Mouse (Mus musculus): Measurements from ENCODE around the gene Afp. TPM values are rescaled to one million over a fixed set of nuclear protein-coding genes. Genes with fewer than 3 reads are reported as not detected.

Afp gene
- polyA plus RNA-seq (2015; fragmentation: Nextera tagmentation; extraction: Ambion mirVana) = 3.2 and 12.1 TPM in 2 replicates

DNA sequence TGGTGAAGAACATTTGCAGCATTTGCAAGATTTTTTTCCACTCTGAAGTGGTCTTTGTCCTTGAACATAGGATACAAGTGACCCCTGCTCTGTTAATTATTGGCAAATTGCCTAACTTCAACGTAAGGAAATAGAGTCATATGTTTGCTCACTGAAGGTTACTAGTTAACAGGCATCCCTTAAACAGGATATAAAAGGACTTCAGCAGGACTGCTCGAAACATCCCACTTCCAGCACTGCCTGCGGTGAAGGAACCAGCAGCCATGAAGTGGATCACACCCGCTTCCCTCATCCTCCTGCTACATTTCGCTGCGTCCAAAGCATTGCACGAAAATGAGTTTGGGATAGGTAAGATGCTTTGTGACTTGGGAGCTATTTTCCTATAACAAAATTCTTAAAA is at the start of gene Afp:
Afp (plus strand) TSS at position 220 of the 400 bp plus-strand sequence.
- ATAC-seq (ENCODE audit: low FRiP score) = no peak
- H3K27ac ChIP-seq (replicated peaks) = no peak within 1 kb of the TSS
- H3K9me3 ChIP-seq (replicated peaks) = no peaks in the 10 kb centered on the region
- H3K4me3 ChIP-seq (replicated peaks) = no peak within 1 kb of the TSS
- no peaks in the 10 kb centered on the region for H3K4me1 ChIP-seq
- H3K36me3 ChIP-seq = no peaks in the 10 kb centered on the region
- H3K4me2 ChIP-seq = no peak within 1 kb of the TSS
- no peaks in the 10 kb centered on the region for H3K27me3 ChIP-seq (replicated peaks)
- WGBS = 87% methylated on average over 7 of the region's 7 CpGs
- H3K9ac ChIP-seq (replicated peaks) = no peak within 1 kb of the TSS

GRCm38 (mm10) chr5:90447577-90447976 is 43.0 kb upstream of the Afp start:
- no peaks in the 10 kb centered on the region for H3K4me1 ChIP-seq

DNA sequence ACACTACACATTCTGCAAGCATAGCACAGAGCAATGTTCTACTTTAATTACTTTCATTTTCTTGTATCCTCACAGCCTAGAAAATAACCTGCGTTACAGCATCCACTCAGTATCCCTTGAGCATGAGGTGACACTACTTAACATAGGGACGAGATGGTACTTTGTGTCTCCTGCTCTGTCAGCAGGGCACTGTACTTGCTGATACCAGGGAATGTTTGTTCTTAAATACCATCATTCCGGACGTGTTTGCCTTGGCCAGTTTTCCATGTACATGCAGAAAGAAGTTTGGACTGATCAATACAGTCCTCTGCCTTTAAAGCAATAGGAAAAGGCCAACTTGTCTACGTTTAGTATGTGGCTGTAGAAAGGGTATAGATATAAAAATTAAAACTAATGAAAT is 40.6 kb upstream of the Afp start:
- Histone ChIP-seq H3K4me1 (no peaks in the 10 kb centered on the region), H3K9ac (replicated peaks) (no peak overlapping the region), H3K36me3 (no peaks in the 10 kb centered on the region), H3K4me2 (no peak overlapping the region), H3K9me3 (replicated peaks) (no peaks in the 10 kb centered on the region), H3K27me3 (replicated peaks) (no peaks in the 10 kb centered on the region), H3K4me3 (replicated peaks) (no peak overlapping the region), H3K27ac (replicated peaks) (no peak overlapping the region)
- WGBS = 85% methylated on average over 5 of the region's 5 CpGs
- ATAC-seq (ENCODE audit: low FRiP score) = no peak

More at GRCm38 (mm10) chr5:90447577-90447976, 43.0 kb upstream of the Afp start:
- Histone ChIP-seq H3K27ac (replicated peaks) (no peak overlapping the region), H3K36me3 (no peaks in the 10 kb centered on the region), H3K4me3 (replicated peaks) (no peak overlapping the region), H3K4me2 (no peak overlapping the region), H3K27me3 (replicated peaks) (no peaks in the 10 kb centered on the region), H3K9me3 (replicated peaks) (no peaks in the 10 kb centered on the region), H3K9ac (replicated peaks) (no peak overlapping the region)
- ATAC-seq (ENCODE audit: low FRiP score) = no peak
- WGBS = 92% methylated on average over 3 of the region's 3 CpGs

DNA sequence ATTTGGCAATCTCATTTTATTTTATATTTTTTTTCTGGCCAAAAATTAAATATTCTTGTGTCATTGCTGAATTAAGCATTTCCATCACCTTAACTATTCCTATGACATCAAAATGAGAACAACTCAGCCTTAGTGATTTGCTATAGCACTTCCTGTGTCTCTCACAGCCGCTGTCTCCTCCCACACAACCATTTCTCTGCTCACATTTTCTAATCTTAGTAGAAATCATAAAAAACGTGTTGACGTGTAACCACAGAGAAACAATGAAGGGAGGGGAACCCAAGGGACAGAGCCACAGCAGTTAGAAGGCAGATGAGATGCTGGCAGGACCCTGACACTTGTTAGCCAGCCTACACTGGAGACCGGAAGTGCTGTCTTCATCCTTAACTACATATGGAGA is 37.8 kb upstream of the Afp start:
- no peak overlapping the region for H3K4me3 ChIP-seq (replicated peaks)
- H3K4me1 ChIP-seq = no peaks in the 10 kb centered on the region
- no peak overlapping the region for H3K4me2 ChIP-seq
- no peak overlapping the region for H3K27ac ChIP-seq (replicated peaks)
- WGBS = 74% methylated on average over 4 of the region's 4 CpGs
- no peaks in the 10 kb centered on the region for H3K27me3 ChIP-seq (replicated peaks)
- ATAC-seq (ENCODE audit: low FRiP score) = no peak
- no peaks in the 10 kb centered on the region for H3K9me3 ChIP-seq (replicated peaks)
- H3K9ac ChIP-seq (replicated peaks) = no peak overlapping the region
- H3K36me3 ChIP-seq = no peaks in the 10 kb centered on the region

DNA sequence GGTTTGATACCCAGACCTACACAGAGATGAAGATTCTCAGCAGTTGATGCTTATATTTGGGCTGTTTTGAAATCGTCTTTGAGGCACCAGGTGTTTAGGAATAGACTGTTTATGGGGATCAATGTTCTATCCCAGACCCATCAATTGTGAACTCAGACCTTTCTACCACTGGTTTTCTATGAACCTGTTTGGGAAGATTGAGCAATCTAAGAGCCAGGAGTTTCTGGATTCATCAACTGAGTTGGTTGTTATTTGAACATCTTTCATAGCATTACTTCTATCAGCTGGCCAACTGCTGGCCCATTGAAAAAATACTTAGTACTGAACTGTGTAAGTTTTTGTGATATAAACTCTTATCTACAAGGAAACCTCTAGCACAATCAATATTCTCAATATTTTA is 33.3 kb upstream of the Afp start:
- WGBS = 86% methylated on average over 1 of the region's 1 CpGs
- H3K4me1 ChIP-seq = no peaks in the 10 kb centered on the region
- H3K4me2 ChIP-seq = no peak overlapping the region
- no peaks in the 10 kb centered on the region for H3K27me3 ChIP-seq (replicated peaks)
- H3K27ac ChIP-seq (replicated peaks) = no peak overlapping the region
- H3K9ac ChIP-seq (replicated peaks) = no peak overlapping the region
- no peak overlapping the region for H3K4me3 ChIP-seq (replicated peaks)
- no peaks in the 10 kb centered on the region for H3K36me3 ChIP-seq
- no peak for ATAC-seq (ENCODE audit: low FRiP score)
- no peaks in the 10 kb centered on the region for H3K9me3 ChIP-seq (replicated peaks)

DNA sequence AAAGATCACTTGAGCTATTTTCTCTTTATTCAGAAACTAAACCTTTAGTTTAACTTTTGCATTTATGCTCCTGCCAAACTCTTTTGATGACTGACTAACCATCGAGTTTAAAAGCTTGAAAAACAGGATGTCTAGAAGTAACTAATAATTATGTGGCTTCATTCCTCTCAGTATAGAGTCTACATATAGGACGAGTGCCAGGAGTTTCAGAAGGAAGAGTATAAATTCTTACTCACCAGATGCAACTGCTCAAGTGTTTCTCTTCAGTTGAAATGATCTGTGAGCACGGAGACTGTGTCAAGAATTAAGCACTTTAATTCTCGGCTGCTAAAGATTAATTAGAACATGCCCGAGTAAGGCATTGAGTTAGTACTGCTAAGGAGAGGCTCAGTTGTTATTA is 31.8 kb upstream of the Afp start:
- no peaks in the 10 kb centered on the region for H3K27me3 ChIP-seq (replicated peaks)
- no peaks in the 10 kb centered on the region for H3K4me1 ChIP-seq
- no peak overlapping the region for H3K4me3 ChIP-seq (replicated peaks)
- no peaks in the 10 kb centered on the region for H3K9me3 ChIP-seq (replicated peaks)
- H3K9ac ChIP-seq (replicated peaks) = no peak overlapping the region
- no peak overlapping the region for H3K27ac ChIP-seq (replicated peaks)
- 76% methylated on average over 5 of the region's 5 CpGs for WGBS
- no peaks in the 10 kb centered on the region for H3K36me3 ChIP-seq
- ATAC-seq (ENCODE audit: low FRiP score) = no peak
- no peak overlapping the region for H3K4me2 ChIP-seq

DNA sequence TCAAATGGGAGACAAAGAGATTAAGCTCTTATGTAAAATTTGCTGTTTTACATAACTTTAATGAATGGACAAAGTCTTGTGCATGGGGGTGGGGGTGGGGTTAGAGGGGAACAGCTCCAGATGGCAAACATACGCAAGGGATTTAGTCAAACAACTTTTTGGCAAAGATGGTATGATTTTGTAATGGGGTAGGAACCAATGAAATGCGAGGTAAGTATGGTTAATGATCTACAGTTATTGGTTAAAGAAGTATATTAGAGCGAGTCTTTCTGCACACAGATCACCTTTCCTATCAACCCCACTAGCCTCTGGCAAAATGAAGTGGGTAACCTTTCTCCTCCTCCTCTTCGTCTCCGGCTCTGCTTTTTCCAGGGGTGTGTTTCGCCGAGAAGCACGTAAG is 29.9 kb upstream of the Afp start, which contains the start of gene Alb:
Alb (plus strand) TSS at position 279 of the 400 bp plus-strand sequence.
- H3K27ac ChIP-seq (replicated peaks) = no peak within 1 kb of the TSS
- no peaks in the 10 kb centered on the region for H3K4me1 ChIP-seq
- H3K4me3 ChIP-seq (replicated peaks) = no peak within 1 kb of the TSS
- ATAC-seq (ENCODE audit: low FRiP score) = no peak
- H3K36me3 ChIP-seq = no peaks in the 10 kb centered on the region
- H3K9ac ChIP-seq (replicated peaks) = no peak within 1 kb of the TSS
- no peaks in the 10 kb centered on the region for H3K9me3 ChIP-seq (replicated peaks)
- 90% methylated on average over 8 of the region's 8 CpGs for WGBS
- no peak within 1 kb of the TSS for H3K4me2 ChIP-seq
- H3K27me3 ChIP-seq (replicated peaks) = no peaks in the 10 kb centered on the region

DNA sequence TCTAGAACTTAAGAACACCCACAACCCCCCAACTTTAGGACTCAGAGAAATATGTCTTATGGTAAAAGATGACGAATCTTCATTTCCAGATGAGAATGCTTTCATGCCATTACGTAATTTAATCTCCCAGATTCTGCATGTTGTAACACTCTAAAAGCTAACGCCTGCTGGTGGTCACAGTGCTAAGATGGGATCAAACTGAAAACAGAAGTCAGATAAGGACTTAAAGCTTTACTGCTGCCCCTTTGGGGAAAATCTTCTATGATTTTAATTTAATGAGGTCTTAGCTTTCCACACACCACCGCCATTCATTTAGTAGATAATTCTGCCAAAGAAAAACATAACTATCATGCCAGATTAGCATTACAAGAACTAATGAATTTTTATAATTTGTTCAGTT is 23.7 kb upstream of the Afp start:
- Histone ChIP-seq H3K4me2 (no peak overlapping the region), H3K4me1 (no peaks in the 10 kb centered on the region), H3K27me3 (replicated peaks) (no peaks in the 10 kb centered on the region), H3K4me3 (replicated peaks) (no peak overlapping the region), H3K27ac (replicated peaks) (no peak overlapping the region), H3K36me3 (no peaks in the 10 kb centered on the region), H3K9ac (replicated peaks) (no peak overlapping the region), H3K9me3 (replicated peaks) (no peaks in the 10 kb centered on the region)
- WGBS = 74% methylated on average over 4 of the region's 4 CpGs
- no peak for ATAC-seq (ENCODE audit: low FRiP score)

DNA sequence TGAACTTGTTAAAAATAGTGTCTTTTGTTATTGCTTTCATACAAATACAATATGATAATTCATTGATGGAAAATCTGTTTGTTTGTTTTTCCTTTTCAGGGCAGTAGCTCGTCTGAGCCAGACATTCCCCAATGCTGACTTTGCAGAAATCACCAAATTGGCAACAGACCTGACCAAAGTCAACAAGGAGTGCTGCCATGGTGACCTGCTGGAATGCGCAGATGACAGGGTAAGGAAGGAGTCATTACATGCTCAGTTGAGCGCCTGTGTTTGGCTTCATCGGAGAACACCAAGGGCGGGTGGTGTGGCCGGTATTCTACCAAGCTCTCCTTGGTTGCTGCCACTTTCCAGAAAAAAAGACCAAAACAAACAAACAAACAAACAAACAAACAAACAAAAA is 23.3 kb upstream of the Afp start:
- Histone ChIP-seq H3K27me3 (replicated peaks) (no peaks in the 10 kb centered on the region), H3K36me3 (no peaks in the 10 kb centered on the region), H3K27ac (replicated peaks) (no peak overlapping the region), H3K9me3 (replicated peaks) (no peaks in the 10 kb centered on the region), H3K9ac (replicated peaks) (no peak overlapping the region), H3K4me1 (no peaks in the 10 kb centered on the region), H3K4me3 (replicated peaks) (no peak overlapping the region), H3K4me2 (no peak overlapping the region)
- 8% methylated on average over 6 of the region's 6 CpGs for WGBS
- no peak for ATAC-seq (ENCODE audit: low FRiP score)

- H3K27ac ChIP-seq (replicated peaks) = no peak overlapping the region
- H3K4me1 ChIP-seq = no peaks in the 10 kb centered on the region
- H3K9me3 ChIP-seq (replicated peaks) = no peaks in the 10 kb centered on the region
- H3K27me3 ChIP-seq (replicated peaks) = no peaks in the 10 kb centered on the region
- no peak overlapping the region for H3K4me2 ChIP-seq
- no peaks in the 10 kb centered on the region for H3K36me3 ChIP-seq
- no peak overlapping the region for H3K4me3 ChIP-seq (replicated peaks)
- ATAC-seq (ENCODE audit: low FRiP score) = no peak
- 89% methylated on average over 3 of the region's 3 CpGs for WGBS
- no peak overlapping the region for H3K9ac ChIP-seq (replicated peaks)
Observed at GRCm38 (mm10) chr5:90470836-90471235, 19.7 kb upstream of the Afp start.

GRCm38 (mm10) chr5:90473902-90474301 is 16.6 kb upstream of the Afp start:
- H3K4me1 ChIP-seq = no peaks in the 10 kb centered on the region
- H3K27ac ChIP-seq (replicated peaks) = no peak overlapping the region
- no peak overlapping the region for H3K4me3 ChIP-seq (replicated peaks)
- no peaks in the 10 kb centered on the region for H3K36me3 ChIP-seq
- 88% methylated on average over 4 of the region's 4 CpGs for WGBS
- no peak overlapping the region for H3K4me2 ChIP-seq
- no peak overlapping the region for H3K9ac ChIP-seq (replicated peaks)
- ATAC-seq (ENCODE audit: low FRiP score) = no peak
- no peaks in the 10 kb centered on the region for H3K27me3 ChIP-seq (replicated peaks)
- no peaks in the 10 kb centered on the region for H3K9me3 ChIP-seq (replicated peaks)

DNA sequence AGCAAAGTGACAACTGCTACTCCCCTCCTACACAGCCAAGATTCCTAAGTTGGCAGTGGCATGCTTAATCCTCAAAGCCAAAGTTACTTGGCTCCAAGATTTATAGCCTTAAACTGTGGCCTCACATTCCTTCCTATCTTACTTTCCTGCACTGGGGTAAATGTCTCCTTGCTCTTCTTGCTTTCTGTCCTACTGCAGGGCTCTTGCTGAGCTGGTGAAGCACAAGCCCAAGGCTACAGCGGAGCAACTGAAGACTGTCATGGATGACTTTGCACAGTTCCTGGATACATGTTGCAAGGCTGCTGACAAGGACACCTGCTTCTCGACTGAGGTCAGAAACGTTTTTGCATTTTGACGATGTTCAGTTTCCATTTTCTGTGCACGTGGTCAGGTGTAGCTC is 16.2 kb upstream of the Afp start:
- Histone ChIP-seq H3K9ac (replicated peaks) (no peak overlapping the region), H3K4me1 (no peaks in the 10 kb centered on the region)
- whole genome bisulfite sequencing = 89% methylated on average over 5 of the region's 5 CpGs

DNA sequence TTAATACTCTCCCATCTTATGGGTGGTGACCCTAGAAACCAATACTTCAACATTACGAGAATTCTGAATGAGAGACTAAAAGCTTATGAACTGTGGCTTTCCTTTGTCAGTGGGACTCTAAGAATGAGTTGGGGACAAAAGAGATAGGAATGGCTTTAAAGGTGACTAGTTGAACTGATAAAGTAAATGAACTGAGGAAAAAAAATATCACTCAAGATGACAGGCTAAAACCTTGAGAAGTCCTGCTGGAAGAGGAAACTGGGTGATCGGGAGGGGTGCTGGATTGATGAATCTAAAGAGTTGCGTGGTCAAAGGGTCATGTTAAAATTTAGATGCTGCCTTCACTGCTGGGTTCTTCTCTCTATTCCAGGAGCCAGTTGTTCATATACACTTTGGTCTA is 13.8 kb upstream of the Afp start:
- WGBS = 86% methylated on average over 3 of the region's 3 CpGs
- no peaks in the 10 kb centered on the region for H3K27me3 ChIP-seq (replicated peaks)
- no peak for ATAC-seq (ENCODE audit: low FRiP score)
- no peak overlapping the region for H3K27ac ChIP-seq (replicated peaks)
- H3K9ac ChIP-seq (replicated peaks) = no peak overlapping the region
- no peaks in the 10 kb centered on the region for H3K9me3 ChIP-seq (replicated peaks)
- no peak overlapping the region for H3K4me2 ChIP-seq
- H3K4me1 ChIP-seq = no peaks in the 10 kb centered on the region
- no peaks in the 10 kb centered on the region for H3K36me3 ChIP-seq
- H3K4me3 ChIP-seq (replicated peaks) = no peak overlapping the region

More for the DNA sequence above, 16.2 kb upstream of the Afp start:
- no peak for ATAC-seq (ENCODE audit: low FRiP score)
- H3K4me2 ChIP-seq = no peak overlapping the region
- no peak overlapping the region for H3K4me3 ChIP-seq (replicated peaks)
- no peaks in the 10 kb centered on the region for H3K27me3 ChIP-seq (replicated peaks)
- H3K36me3 ChIP-seq = no peaks in the 10 kb centered on the region
- H3K27ac ChIP-seq (replicated peaks) = no peak overlapping the region
- no peaks in the 10 kb centered on the region for H3K9me3 ChIP-seq (replicated peaks)
